22 mouse cellular contexts compared by ENCODE assay signal in genomic region chr1:164284007-164284406, GRCm38 (mm10).
"Had no signal": no experiment of that assay in that cellular context is flagged by ENCODE, and none has a peak within 500 bp of the region (broad histone marks: within the 10 kb centered on the region; RNA-seq: fewer than 3 reads in every experiment).

No protein-coding gene starts in this region.

- DNase-seq: cerebellum, adult 2 months; cerebellum, adult 8-10 months; cerebellum, adult 9-10 months; cerebellum, adult 9-11 months; cerebellum, postnatal 10 days; cerebellum, postnatal 14 days; cerebellum, postnatal 25 days; cerebellum, postnatal 36 days; embryo, embryonic 11 days; forebrain, postnatal 0 days; gastrocnemius, adult 2 months; gastrocnemius, postnatal 10 days; gastrocnemius, postnatal 14 days; gastrocnemius, postnatal 25 days; gastrocnemius, postnatal 36 days; heart, adult 11 months; heart, adult 18-20 months; heart, adult 2 months had no signal

- ATAC-seq: forebrain, embryonic 13.5 days; forebrain, embryonic 14.5 days; forebrain, embryonic 15.5 days; forebrain, embryonic 16.5 days; forebrain, postnatal 0 days had no signal
